Mouse (Mus musculus): ENCODE data around the gene Hrct1.

DNA sequence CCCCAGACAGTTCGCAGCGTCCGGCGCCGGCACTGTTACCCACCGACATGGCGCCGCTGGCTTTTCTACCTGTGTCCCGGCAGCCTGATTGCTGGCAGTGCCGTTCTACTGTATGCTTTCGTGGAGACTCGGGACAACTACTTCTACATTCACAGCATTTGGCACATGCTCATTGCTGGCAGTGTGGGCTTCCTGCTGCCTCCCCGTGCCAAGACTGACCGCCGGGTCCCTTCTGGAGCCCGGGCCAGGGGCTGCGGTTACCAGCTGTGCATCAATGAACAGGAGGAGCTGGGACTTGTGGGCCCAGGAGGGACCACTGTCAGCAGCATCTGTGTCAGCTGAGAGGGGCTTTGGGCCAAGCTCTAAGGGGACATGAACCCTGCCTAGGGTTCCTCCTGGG, 37.0 kb upstream of the Hrct1 start:
- TF ChIP-seq CTCF (IDR thresholded peaks at IDR 0.05; ENCODE audit: extremely low read depth, insufficient read depth, insufficient read length, insufficient replicate concordance): no peak
- no peak for TF ChIP-seq POLR2A (IDR thresholded peaks at IDR 0.05; ENCODE audit: low read depth, low read length)

All from spleen, adult 2 months (tissue).